Mouse (Mus musculus) frontal cortex, adult (tissue): ENCODE data around the gene Hpd.
"Not testable (repeated sequence)": the region's sequence is repeated elsewhere in the genome, so short reads cannot be mapped to it uniquely, and the experiment has no call there.

Experiments
- ATAC-seq: cut with Nextera tagmentation; 2 replicates; pipeline ENCODE4 v1.9.2; 2017; ENCODE audit warnings: mild to moderate bottlenecking, moderate library complexity, mixed read lengths; ENCODE audit not compliant: low TSS enrichment

The Hpd gene

DNA sequence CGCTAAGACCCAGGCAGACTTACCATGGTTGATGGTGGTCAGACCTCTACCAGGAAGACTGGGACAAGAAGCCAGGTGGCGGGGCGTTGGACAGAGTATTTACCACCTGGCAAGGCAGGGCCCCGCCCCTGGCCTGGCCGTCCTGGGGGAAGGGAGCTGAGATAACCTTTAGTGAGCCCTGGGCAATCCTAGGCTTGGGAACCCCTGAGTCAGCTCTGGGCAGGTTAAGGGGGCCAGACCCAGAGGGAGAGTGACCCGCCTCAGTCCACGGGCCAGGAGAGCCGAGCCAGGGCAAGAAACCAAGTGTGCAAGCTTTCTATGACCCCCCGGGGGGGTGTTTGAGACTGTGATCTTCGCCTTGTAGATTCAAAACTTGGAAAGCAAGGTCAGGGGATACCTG is at the start of gene Hpd:
Gene Hpd, minus strand, starts transcription at position 77 of the 400 bp plus-strand sequence.
- ATAC-seq = no peak

DNA sequence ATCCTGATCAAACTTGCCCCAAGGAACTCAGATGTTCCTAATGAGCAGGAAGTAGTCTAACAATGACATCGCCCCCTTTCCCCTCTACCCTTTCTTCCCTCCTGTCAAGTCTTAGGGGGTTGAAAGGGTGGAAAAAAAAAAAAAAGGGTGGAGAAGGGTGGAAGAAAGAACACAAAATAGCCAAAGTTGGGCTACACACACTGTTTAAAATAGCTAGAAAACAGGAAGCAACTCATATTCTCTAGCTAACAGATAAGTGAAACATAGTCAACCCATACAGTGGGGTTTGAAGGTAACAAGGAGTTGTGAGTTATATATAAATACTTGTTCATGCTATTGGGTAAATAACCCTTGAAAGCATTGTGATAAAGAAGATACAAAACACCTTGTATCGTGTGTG is 49.7 kb upstream of the Hpd start:
- ATAC-seq = no peak

DNA sequence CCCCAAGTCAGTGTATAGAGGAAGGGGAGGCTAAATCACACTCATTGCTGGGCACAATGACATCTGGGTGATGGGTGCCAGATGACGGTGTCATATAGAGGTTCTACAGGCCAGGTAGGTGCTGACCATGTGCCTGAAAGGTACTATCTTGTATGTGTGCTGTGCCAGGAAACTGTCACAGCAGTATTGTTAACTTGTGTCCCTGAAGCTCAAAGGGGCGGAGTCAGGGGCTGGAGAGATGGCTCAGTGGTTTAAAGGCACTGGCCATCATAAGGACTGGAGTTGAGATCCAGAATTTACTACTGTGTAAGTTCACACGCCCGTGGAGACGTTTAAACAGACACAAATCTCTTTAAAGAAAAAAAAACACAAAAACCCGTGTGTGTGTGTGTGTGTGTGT is 46.8 kb upstream of the Hpd start:
- ATAC-seq = no peak

DNA sequence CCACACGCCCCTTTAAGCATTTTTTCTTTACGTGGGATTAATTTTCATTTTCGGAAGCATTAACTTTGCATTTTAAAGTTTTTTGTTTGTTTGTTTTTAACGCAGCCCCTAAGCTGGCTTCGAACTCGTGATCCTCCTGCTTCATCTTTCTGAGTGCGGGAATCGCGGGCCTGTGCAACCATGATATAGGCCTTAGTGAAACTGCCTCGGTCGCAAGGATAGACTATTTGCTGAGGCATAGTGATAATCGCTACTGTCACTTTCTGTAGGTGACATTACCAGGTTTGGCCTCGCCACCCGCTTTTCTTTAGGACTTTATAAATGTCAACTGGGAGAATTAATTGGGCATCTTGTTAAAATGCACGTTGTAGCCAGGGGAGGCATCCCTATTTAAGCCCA is 46.0 kb upstream of the Hpd start:
- no peak for ATAC-seq

DNA sequence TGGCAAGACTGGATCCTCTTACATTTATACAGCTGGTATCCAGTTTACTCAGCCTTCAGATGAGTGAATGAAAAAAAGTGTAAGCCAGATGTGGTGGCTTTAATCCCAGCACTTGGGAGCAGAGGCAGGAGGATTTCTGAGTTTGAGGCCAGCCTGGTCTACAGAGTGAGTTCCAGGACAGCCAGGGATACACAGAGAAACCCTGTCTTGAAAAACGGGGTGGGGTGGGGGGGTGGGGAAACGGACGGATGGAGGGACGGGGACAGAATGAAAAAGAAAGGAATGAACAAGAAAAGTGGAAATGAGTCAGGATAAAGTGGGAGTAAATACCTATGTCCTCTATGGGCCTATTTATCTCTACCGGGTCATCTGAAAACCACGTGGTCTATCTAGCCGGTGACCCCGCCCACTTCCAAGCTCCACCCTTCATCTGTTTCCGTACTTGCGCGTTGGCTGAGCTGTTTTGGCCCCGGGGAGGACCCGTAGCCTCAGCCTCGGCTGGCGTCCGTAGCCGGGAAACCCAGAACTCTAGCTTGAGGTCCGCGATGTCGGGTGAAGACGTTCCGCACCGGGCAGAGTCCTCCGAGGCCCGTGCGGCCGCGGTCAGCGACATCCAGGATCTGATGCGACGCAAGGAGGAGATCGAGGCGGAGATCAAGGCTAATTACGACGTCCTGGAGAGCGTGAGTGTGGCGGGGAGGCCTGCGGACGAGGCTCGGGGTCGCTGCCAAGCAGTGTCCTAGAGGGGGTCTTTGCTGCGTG is 45.4 kb upstream of the Hpd start:
- ATAC-seq = peak; percentile 73

DNA sequence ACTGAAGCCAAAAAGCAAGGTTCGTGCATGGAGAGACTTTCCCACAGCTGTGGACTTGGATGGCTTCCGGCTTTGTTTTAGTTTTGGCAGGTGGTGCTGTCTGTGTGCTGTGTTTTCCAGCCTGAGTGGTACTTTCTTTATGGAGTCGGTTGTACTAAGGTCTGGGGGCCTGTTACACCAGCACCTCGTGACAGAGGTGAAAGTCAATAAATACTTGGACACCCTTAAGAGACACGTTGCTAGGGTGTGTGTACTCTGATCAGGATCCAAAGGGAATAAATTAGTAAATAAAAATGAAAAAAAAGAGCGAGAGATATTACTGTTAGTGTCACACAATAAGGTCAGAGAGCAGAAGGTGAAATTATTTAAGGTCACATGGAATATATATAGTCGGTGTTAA is 44.3 kb upstream of the Hpd start:
- ATAC-seq = no peak

DNA sequence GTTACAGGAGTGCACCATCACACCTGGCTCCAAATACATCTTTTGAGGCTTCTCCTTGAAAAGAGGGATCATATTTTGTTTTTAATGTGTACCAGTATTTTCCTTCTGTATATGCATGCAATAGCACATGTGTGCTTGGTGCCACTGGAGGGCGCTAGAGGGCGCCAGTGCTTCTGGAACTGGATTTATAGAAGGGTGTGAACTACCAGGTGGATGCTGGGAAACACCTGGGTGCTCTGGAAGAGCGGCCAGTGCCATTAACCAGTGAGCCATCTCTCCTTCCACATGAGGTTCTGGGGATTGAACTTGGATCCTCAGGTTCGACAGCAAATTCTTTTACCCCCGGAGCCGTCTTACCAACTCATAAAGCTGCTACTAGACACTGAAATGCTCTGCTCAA is 41.3 kb upstream of the Hpd start:
- not testable (repeated sequence) for ATAC-seq

DNA sequence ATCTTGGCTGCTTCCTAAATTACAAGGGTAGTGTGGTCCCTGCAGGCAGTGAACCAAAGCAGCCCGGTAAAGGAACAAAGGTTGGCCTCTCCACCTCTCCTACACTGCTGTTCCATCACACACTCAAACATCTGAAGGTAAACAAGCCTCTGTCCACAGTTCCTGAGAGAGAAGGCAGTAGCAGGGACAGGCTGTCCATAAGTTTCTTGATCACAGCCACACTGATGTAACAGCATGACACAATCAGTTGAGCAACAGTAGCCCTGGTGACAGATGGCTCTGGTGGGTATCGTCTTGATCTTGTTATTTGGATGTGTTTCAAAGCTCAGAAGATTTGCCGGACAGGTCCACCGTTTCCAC is 40.5 kb upstream of the Hpd start:
- ATAC-seq = no peak

DNA sequence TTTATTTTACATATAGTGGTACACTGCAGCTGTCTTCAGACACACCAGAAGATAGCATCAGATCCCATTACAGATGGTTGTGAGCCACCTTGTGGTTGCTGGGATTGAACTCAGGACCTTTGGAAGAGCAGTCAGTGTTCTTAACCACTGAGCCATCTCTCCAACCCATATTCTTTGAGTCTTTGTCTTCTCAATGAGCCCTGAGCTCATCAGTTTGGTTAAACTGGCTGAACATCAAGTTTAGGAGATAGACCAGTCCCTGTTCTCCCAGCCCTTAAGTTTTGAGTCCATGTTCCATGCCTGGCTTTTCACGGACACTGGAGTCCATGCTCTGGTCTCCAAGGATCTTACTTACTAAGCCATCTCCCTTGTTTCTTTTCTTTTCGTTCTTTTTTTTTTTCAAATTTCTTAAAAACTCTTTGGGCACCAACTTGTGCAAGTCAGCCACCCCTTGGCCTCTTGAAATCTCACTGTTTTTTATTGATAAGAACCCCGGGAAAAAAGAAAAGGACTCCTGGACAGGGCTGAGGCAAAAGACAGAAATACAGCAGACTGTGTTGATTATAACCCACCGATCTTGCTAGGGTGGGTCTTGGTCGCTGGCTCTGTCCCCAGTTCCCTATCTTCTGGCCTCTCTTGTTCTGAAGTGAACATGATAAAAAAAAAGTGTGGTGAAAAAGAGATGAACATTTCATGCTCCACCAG is 40.0 kb upstream of the Hpd start:
- not testable (repeated sequence) for ATAC-seq

DNA sequence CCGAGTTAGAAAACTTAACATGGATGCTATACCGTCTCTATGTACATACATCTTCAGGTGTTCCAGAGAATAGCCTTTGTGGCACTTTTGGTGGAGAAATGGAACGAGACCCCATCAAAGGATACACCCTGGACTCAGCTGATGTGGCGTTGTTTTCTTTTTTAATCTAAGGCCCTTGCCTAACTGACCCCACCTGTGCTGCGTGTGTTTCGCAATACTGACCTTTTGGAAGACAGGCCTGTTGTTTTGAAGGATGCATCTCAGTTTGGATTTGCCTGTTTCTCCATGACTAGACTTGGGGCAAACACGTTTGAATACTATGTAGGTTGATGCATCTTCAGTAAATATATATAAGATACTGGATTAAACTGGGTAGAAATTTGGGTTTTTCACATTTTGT is 21.1 kb upstream of the Hpd start:
- ATAC-seq = not testable (repeated sequence)

DNA sequence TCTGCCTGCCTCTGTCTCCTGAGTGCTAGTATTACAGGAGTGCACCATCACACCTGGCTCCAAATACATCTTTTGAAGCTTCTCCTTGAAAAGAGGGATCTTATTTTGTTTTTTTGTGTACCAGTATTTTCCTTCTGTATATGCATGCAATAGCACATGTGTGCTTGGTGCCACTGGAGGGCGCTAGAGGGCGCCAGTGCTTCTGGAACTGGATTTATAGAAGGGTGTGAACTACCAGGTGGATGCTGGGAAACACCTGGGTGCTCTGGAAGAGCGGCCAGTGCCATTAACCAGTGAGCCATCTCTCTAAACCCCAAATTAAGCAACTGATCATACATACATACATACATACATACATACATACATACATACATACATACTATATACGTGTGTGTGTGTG is 20.2 kb upstream of the Hpd start:
- not testable (repeated sequence) for ATAC-seq

DNA sequence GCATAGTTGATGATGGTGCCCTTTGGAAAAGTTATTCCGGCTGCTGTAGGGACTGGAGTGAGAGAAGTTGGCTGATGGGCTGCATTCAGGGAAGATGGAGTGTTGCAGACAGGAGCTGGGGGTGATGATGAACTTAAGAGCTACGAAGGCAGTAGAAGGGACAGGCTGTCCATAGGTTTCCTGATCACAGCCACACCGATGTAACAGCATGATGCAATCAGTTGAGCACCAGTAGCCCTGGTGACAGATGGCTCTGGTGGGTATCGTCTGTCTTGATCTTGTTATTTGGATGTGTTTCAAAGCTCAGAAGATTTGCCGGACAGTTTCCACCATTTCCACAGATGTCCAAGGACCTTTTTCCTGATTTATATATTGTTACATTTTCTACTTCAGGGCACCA is 19.5 kb upstream of the Hpd start:
- ATAC-seq = no peak

DNA sequence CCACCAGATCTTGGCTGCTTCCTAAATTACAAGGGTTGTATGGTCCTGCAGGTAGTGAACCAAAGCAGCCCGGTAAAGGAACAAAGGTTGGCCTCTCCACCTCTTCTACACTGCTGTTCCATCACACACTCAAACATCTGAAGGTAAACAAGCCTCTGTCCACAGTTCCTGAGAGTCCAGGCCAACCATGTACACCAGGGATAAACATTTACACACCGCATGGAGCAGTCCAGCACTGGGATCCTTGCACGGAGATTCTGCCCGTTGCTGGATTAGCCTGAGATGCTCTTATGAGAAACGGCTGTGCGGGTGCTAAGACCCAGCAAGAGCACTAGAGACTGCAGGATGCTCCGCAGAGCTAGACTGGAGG is 19.0 kb upstream of the Hpd start:
- ATAC-seq = no peak

DNA sequence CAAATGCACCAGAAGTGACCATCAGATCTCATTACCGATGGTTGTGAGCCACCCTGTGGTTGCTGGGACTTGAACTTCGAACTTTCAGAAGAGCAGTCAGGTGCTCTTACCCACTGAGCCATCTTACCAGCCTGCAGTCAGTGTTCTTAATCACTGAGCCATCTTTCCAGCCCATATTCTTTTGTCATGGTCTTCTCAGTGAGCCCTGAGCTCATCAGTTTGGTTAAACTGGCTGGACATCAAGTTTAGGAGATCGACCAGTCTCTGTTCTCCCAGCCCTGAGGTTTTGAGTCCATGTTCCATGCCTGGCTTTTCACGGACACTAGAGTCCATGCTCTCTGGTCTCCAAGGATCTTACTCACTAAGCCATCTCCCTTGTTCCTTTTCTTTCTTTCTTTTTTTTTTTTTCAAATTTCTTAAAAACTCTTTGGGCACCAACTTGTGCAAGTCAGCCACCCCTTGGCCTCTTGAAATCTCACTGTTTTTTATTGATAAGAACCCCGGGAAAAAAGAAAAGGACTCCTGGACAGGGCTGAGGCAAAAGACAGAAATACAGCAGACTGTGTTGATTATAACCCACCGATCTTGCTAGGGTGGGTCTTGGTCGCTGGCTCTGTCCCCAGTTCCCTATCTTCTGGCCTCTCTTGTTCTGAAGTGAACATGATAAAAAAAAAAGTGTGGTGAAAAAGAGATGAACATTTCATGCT is 18.4 kb upstream of the Hpd start:
- not testable (repeated sequence) for ATAC-seq

DNA sequence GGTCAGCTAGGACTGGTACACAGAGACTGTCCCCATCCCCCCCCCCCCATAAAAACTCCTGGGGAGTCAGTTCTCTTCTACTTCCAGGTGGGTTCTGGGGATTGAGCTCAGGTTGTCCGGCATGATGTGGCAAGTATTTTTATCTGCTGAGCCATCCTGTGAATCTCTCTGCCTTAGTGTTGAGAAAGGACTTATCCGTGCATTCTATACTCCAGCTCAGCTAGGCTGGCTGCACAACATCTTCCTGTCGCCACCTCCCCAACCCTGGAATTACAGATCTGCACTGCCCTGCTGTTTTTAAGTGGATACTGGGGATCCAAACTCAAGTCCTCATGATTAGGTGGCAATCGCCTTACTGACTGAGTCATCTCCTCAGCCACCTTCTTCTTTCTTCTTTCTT is 16.0 kb upstream of the Hpd start:
- ATAC-seq = no peak

DNA sequence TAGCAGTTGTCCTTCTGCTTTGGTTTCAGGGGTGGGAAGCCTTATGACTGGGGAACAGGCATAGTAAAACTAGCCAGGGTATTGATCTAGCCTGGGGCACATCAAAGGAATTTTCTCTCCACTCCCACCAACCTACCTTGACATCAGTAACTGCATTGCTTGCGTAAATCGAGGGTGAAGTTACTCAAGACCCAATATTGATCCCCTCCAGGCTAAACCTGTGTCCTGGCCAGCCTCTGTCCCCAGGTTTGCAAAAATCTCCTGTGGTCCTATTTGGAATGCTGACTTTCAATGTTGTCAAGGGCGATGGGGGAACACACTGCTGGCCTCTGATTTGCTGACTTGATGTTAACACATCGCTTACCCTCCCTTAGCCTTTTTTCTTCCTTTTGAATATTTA is 14.2 kb upstream of the Hpd start:
- ATAC-seq = no peak

DNA sequence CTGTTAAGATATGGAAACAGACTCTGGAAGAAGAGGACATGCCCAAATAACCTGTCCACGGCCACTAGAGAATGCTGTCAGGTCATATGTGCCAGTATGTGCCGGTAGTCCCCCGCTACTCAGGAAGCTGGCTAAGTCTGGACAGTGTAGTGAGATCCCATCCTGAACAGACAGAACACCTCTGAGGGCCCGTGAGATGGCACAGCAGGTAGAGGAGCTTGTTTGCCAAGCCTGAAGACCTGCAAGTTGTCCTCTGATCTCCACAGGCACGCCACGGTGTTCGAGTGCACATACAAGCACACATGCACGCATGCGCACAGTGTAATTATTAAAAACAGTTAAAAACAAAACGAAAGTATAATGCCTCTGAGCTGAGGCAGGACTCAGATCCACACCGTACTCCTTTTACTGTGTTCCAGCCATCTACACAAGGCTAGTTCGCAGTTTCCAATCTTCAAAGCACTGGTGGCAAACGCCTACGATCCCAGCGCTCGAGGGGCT is 13.0 kb upstream of the Hpd start:
- no peak for ATAC-seq

DNA sequence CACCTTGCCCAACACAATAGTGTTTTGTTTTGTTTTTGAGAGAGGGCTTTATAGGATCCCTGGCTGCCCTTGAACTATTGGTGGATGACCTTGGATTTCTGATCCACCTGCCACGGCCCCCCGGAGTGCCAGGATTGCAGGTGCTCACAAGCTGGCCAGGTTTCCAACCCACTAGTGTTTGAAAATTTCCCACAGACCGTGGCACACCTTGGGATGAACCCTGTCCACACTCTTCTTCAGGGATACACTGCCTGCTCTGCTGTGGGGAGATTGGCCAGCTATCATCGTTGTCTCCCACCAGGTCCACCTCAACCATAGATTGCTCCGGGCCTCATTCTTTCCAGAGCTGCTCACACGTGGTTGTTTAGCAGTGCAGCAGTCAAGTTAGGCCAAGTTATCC is 12.3 kb upstream of the Hpd start:
- ATAC-seq = no peak

DNA sequence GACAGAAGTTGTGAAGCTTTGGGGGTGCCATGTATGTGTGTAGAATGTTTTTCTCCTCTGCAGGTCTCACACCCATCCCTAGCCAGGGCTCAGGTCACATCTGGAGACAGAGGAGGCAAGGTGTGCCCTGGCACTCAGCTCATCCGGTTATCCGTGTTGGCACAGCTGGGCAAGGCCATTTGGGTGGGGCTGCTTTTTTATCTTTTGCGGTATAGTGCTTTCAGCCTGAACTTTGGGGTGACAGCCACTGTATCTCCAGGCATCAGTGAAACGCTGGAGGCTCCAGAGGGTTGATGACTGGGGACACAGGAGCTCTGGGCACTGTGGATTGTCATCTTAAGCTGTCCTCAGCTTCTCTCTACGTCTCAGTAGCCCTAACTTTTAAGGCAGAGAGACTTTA is 10.9 kb upstream of the Hpd start:
- ATAC-seq = no peak

DNA sequence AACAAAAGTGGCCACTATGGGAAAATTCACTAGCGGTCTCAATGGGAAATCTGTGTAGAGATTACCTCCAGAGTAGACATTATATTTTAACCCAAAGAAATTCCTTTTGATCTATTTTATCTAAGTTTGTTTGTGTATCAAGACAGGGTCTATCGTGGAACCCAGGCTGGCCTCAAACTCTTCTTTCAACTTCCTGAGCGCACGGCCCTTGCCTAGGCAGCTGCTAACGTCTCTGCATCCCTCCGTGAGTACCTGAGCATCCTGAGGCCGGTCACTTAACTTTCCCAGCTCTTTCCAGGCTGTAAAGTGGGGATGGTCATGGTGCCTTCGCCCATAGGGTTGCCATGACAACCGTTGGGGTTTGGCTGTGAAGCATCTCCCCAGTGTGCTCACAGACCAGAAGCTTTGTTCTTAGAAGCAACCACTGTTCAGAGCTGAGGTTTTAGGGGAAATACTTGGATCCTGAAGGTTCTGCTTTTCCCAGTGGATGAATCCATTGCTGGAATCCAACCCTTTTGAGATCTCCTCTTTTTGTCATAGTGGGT is 10.2 kb upstream of the Hpd start:
- no peak for ATAC-seq

DNA sequence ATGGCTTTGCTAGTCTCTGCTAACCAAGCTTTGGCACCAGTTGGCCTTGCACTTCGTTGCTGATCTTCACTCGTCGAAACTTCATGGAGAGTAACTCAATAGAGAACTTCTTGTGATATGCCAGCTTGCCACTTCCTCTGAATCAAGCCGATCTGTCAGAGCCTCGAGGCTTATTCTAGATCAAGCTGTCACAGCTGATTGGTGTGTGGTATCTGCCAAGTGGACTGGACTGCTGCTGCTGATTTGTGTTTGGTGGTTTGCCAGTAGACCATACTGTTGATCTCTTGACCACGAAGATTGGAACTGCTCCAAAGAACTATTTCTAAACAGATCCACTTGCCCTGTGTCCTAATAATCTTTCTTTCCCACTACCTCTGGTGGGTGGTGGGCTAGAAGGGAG is 8.9 kb upstream of the Hpd start:
- no peak for ATAC-seq

DNA sequence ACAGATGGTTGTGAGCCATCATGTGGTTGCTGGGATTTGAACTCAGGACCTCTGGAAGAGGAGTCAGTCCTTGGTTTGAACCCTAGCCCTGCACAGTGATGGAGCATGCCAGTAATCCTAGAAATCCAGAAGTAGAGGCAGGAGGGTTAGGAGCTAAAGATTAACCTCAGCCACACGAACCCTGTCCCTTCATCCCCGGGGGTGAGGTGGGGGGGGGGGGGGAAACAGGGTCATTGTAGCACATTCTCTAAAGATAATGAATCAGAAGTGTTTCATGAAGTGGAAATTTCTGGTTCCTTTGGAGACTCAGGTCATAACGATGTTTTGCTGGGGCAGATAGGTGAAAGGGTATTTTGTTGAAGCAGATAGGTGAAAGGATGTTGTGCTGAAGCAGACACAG is 8.4 kb upstream of the Hpd start:
- ATAC-seq = no peak

DNA sequence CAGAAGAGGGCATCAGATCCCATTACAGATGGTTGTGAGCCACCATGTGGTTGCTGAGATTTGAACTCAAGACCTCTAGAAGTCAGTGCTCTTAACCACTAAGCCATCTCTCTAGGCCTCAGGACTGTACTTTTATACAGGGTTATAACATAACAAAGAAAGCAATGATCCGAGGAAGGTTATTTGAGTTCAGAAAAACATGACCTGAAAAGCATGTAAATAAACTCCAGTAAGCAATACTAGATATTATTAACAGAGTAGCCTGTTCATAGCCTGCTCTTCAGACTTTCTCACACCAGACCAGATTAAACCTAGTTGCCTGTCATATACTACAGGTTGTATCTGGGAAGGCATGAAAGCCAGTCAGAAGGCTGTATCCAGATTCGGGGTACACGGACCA is 4.8 kb upstream of the Hpd start:
- ATAC-seq = no peak
